Mouse (Mus musculus) G1E-ER4 (cell line): ENCODE results near the gene Otp. TPM values are rescaled to one million over a fixed set of nuclear protein-coding genes. Genes with fewer than 3 reads are reported as not detected.

ENCODE experiments used
- GATA1 ChIP-seq: IDR thresholded peaks from one replicate; pipeline ENCODE4 v1.8.0; 2012; ENCODE audit warnings: low read length, inconsistent platforms
- polyA plus RNA-seq: library from polyadenylated mRNA; stranded (reverse); fragments of >175 nt; gene quantifications from 2 replicates; pipeline ENCODE4 v1.2.3, GENCODE M21; 2012

The Otp gene
- polyA plus RNA-seq, 1 experiment, result not detected

DNA sequence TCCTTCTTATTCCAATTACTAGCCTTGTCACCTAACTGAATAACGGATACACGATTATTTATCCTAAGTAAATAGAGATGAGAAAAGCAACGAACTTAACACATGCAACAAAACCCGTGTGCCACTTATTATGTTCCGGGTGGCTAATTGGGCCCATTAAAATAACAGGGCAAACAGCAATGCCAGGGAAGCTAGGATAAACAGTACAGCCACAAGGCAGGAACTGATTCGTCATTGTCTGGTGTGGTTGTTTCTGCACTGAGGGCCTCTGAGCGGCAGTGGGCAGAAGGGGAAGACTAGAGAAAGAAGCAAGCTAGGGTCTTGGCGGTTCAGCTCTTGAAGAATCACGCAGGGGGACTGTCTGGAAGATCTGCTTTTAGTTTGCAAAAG, 5.3 kb upstream of the Otp start:
- TF ChIP-seq GATA1, result no peak

DNA sequence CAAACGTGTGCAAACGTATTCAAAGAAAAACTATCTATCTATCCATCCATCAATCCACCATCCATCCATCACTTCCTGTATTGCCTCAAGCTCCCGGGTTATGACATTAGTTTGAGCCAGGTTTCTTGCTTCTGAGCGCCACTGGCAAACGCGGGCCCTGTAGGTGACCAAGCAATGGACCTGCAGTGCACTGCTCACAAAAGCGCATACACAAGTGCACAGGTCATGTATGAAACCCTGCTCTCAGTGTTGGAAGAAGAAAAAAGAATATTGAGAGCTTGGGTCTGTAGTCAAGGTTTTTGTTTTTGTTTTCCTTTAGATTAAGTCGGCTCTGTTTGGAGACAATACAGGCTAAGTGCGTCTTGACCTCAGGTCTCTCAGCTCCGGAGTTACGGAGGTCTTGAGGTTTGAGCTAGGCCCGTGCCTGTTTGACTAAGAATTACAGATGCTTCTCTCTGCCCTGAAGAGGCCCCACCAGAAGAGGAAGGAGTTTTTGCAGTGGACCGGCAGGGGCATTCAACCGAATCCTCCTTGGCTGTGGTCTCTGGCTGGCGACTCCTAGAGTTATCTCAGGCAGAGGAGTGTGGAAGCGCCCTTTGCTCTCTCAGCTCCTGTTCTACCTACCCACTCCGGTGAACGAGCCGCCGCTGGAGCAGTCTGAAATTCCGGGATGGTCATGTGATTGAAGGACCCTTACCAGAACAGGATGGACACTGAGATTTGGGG, 4.8 kb upstream of the Otp start:
- no peak for TF ChIP-seq GATA1

DNA sequence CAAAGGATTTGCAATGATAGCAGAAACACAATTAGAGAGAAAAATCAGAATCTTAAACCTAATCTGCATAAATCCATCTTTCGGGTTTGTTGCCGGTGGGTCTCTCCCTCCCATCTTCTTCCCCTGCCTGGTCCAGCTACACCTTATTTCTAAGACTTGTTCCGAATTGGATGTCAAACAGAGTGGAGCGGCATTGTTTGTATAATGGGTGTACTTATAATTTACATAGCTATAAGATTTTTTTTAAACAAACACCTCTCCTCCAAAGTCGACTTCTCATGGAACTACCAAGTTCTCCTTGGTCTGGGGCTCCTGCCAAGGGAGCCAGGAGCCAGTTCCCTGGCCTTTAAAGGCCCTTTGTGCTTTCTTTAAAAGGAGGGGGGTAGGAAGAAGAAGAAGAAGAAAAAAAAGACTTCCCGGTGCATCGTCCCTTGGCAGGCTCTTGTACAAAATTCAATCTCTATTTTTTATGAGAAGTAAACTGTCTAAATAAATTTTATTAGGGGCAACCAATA, 3.5 kb upstream of the Otp start:
- TF ChIP-seq GATA1, result no peak

DNA sequence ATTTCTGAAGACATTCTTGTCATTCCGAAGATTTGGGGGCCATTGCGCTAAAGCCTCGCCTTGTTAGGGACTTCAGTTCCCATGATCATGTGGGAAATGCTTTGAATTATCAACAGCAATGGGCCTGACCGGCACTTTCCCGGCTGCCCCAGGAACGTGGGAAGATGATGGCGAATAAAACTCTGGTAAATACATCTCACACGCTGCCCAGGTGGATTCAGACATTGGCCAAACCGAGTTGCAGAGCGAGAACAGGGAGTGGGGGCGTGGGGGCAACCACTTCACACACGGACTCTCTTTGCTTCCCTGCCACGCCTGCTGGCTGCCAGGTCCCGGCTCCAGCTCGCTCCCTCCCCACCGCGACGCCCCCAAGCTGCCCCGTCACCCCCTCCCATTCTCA, 3.0 kb upstream of the Otp start:
- no peak for TF ChIP-seq GATA1

DNA sequence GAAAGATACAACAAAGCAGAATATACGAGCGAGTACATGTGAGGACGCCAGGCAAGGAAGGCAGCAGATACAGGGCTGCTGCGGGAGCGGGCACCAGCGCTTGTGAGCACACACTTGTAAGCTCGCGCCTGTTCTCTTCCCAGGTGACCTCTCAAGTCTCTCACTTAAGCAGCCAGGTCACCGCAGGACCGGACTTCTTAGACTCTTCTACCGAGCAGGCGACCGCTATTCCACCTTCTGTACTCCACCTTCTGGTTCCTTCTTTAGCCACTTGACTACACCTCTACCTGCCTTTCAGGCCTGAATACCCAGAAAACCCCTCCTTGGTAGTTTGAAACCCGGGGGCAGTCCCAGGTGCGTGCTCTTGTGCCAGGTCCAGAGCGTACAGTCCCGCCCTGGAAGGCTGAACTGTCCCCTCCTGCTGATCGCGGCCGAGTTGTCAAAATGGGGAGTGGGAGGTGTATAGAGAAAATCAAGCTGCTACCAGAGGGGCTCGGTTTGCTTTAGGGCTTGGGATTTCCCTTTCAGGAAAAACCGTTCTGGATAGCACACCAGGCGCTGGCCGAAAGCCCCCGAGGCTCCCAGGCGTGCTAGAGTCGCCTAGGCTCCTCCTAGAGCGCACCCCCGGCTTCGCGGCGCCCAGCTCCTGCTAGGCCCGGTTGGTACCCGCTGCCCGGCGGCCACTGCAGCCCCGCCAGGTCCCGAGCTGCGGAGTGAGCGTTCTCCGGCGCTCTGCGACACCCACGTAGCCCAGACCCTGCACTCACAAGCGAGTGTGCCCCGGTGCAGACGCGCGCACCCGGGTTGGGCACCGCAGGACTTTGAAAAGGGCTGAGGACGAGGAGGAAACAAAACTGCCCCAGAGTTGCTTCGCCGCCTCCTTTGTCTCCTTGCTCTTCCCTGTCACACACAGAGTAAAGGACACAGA, 2.0 kb upstream of the Otp start:
- TF ChIP-seq GATA1, result no peak

DNA sequence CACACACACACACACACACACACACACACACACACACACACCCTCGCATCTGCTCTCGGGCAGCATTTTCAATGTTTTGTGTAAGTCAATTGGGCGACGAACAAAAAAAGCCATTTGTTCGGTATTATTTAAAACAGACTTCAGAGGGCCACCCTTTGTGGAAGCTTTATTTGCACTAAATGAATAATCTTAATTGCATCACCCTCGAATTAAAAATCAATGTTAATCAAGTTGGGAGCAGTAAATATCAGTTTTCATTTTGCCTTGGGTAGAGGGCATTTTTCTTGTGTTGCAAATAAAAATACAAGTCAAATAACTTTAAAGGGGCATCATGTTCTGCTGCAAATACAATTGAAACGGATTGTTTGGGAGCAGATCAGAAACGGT, 1.4 kb upstream of the Otp start:
- no peak for TF ChIP-seq GATA1

DNA sequence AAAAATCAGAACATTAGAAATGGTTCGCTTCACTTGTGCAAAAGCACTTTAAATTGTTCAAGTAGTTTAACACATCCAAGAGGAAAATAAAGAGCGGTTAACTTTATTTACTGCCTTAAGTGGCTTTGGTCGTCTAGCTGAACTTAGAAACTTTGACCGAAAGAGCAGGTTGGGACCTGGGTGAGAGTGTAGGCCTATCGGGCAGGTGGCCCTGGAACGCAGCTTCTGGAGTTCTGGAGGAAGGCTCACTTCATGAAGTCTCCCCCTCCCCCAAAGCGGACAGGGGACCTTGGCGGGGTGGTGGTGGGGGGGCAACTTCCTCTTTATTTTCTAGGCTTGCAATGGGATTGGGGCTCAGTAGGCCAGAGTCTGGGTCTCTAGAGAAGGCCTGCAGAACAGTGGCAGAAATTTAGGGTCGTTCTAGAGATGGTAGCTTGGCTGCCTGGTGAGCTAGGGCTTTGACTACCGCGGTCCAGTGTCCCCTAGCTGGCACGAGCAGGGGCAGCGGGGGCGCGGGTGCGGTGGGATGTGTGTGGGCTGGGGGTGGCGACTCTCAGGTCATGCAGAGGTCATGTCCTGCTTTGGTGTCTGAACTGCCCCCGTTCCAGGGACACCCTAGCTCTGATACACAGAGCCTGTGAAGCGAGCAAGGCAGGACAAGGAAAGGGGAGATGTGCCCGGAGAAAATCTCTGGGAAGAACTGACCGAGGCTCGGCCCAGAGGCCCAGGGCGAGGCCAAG, 576 bp upstream of the Otp start:
- TF ChIP-seq GATA1, result no peak

DNA sequence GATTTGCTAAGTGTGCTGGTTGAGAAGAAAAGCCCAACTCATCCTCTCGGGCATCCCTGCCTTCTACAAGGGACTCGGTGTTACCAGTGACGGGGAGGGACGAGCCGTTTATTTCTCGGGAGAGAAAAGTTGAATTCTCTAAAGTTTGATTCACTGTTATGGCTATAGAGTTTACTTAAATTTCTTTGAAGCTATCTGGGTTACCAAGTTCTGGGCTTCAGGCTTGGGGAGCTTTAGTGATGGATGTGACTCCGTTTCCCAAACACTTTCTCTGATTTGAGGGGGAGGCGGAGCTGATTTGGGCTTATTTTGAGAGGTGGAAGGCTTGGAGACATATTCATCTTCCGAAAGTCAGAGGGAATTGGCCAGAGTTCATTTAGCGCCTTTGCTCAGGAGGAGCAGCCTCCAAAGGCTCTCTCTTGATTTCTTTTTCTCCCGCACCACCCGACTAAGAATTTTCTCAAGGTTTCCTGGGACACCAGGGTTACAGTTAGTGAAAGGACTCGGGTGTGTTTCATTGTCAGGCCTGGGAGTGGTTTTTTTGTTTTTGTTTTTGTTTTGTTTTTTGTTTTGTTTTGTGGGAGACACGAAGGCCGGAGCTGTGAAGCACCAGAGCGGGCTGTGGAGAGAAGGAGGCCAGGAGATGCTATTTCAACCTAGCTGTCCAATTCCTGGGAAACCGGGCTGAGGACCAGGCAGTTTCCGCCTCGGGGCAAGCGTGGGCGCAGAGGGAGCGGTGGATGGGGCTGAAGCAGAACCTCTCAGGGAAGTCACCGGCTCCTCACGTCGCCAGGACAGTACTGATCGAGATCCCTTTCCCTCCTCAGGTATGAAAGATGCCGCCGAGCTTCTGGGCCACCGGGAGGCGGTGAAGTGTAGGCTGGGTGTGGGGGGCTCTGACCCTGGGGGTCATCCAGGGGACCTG, 1.1 kb downstream of the Otp start:
- no peak for TF ChIP-seq GATA1

DNA sequence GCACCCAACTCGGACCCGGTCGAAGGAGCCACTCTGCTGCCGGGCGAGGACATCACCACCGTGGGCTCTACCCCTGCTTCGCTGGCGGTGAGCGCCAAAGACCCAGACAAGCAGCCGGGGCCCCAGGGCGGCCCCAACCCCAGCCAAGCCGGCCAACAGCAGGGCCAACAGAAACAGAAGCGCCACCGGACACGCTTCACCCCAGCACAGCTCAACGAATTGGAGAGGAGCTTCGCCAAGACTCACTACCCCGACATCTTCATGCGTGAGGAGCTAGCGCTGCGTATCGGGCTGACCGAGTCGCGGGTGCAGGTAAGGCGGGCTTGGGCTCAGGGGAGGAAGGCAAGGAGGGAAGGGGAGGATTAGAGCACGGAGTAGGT, 1.8 kb downstream of the Otp start:
- no peak for TF ChIP-seq GATA1

DNA sequence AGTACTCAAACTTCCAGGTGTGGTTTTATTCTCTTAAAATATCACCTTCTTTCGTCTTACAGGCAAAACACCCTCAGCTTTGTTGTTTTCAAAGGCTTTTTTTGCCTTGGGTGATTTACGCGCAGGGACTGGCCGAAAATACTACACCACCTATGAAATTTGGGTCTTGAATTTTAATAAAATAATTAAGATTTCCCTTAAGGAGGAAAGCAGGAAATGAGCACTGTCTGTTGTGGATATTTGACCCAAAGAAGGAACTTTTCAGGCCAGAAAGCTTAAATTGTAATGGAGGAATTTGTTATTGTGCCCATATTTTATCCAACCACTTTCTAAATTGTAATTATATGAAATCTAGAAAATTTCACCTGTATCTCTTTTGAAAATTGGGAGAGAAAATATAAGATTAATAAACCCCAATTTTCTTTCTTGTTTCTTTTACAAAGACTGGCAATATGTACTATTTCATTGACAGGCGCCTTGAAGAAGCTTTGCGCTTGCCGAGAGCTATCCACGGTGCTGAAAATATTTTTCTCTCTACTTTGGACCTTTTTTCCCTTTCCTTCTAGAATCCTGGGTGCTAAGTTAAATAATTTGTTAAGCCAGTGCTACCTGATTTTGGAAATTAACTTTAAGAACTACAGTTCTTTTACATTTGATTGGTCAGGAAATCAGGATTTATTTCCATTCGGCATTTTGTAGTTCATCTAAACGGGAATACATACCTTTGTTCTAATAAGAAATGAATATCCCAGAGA, 2.8 kb downstream of the Otp start:
- TF ChIP-seq GATA1, result no peak

DNA sequence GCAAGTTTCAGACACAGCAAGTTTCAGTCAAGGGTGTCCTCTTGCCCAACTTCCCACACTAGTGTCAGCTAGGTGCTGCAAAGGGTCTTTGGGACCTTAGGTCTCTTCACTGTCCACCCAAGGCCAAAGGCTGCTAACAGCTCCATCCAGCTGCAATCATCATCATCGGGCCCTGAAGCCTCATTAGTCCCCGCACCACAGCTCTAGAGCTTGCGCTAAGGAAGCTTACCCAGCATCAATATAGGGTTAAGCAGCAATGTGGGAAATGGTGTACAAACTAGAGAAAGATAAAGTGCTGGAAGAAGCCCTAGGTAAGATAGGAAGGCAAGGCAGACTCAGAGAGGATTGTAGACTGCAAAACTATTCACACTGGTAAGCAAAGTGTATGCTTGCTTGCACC, 5.8 kb downstream of the Otp start:
- TF ChIP-seq GATA1, result no peak

DNA sequence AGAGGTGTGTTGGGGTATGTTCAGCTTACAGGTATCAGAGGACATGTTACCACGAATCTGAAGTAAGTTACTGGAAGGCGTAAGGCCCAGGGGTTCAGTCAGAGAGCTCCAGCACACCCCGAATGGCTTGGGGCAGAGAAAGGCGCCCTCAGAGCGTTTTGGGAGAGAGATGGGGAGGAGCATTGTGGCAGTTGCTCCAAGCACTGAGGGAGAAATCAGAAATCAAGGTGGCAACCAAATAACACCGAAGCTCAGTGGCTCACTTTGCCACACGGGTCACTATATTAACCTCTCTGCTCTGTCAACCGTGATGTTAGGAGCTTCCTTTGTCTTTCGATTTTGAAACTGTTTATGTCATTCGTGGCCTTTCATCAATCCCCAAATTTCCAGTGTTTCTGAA, 6.8 kb downstream of the Otp start:
- no peak for TF ChIP-seq GATA1

DNA sequence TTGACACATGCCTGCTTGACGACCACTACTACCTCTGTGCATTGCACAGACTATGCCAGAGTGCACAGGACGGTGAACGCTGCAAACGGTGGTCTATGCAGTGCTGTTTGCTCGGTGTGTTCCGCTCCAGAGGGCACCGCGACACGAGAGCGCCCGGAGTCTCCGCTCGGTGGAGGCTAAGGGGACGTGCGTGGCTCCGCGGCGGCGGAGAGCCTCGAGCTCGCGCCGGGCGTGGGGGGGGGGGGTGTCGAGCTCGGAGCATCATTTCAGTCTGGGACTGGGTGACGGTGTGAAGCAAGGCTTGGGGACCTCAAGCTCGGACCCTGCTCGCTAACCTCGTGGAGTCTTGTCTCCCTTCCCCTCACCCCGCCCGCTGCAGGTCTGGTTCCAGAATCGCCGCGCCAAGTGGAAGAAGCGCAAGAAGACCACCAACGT, 7.3 kb downstream of the Otp start:
- no peak for TF ChIP-seq GATA1
